Mouse (Mus musculus): ENCODE results near the gene Zfp598.
"Not testable (repeated sequence)": the region's sequence is repeated elsewhere in the genome, so short reads cannot be mapped to it uniquely, and the experiment has no call there.

Gene Zfp598

GRCm38 (mm10) chr17:24687599-24687998 lies 18.1 kb downstream of the Zfp598 start:
- no peak for DNase-seq (ENCODE audit: low spot score in 2 of 2)

- DNase-seq (ENCODE audit: low spot score in 2 of 2), result no peak
Observed at GRCm38 (mm10) chr17:24689251-24690081, 20.0 kb downstream of the Zfp598 start, which contains the start of gene Syngr3. TSS of gene Syngr3 (minus strand) at chr17:24689955.

GRCm38 (mm10) chr17:24692385-24692784 lies 22.9 kb downstream of the Zfp598 start:
- DNase-seq (ENCODE audit: low spot score in 2 of 2), result no peak

- no peak for DNase-seq (ENCODE audit: low spot score in 2 of 2)
Observed at GRCm38 (mm10) chr17:24695326-24696010, 26.0 kb downstream of the Zfp598 start.

GRCm38 (mm10) chr17:24696011-24696697 lies 26.7 kb downstream of the Zfp598 start, which contains the start of the genes Gfer and Noxo1:
TSS of gene Gfer (minus strand) at chr17:24696156.
TSS of gene Noxo1 (plus strand) at chr17:24696234.
- DNase-seq (ENCODE audit: low spot score in 2 of 2), result peak in 1 of 2 experiments; percentile 75

GRCm38 (mm10) chr17:24697985-24698384 lies 28.5 kb downstream of the Zfp598 start:
- no peak for DNase-seq (ENCODE audit: low spot score in 2 of 2)

- DNase-seq (ENCODE audit: low spot score in 2 of 2), result no peak
Observed at GRCm38 (mm10) chr17:24698715-24699114, 29.2 kb downstream of the Zfp598 start.

- no peak for DNase-seq (ENCODE audit: low spot score in 2 of 2)
Observed at GRCm38 (mm10) chr17:24699473-24699872, 30.0 kb downstream of the Zfp598 start.

- no peak for DNase-seq (ENCODE audit: low spot score in 2 of 2)
Observed at GRCm38 (mm10) chr17:24701251-24701650, 31.8 kb downstream of the Zfp598 start.

- no peak for DNase-seq (ENCODE audit: low spot score in 2 of 2)
Observed at GRCm38 (mm10) chr17:24705821-24706220, 36.3 kb downstream of the Zfp598 start.

- DNase-seq (ENCODE audit: low spot score in 2 of 2), result peak; percentile 71 to 95
Observed at GRCm38 (mm10) chr17:24706982-24707800, 37.7 kb downstream of the Zfp598 start, which contains the start of gene Tbl3. TSS of gene Tbl3 (minus strand) at chr17:24707660.

GRCm38 (mm10) chr17:24707801-24708425 lies 38.4 kb downstream of the Zfp598 start:
- no peak for DNase-seq (ENCODE audit: low spot score in 2 of 2)

GRCm38 (mm10) chr17:24708646-24709045 lies 39.2 kb downstream of the Zfp598 start:
- no peak for DNase-seq (ENCODE audit: low spot score in 2 of 2)

- no peak for DNase-seq (ENCODE audit: low spot score in 2 of 2)
Observed at GRCm38 (mm10) chr17:24715556-24715955, 46.1 kb downstream of the Zfp598 start.

GRCm38 (mm10) chr17:24716166-24716682 lies 46.7 kb downstream of the Zfp598 start:
- DNase-seq (ENCODE audit: low spot score in 2 of 2), result no peak

GRCm38 (mm10) chr17:24717943-24718342 lies 48.5 kb downstream of the Zfp598 start, which contains the start of the genes Rnf151 and Rps2:
TSS of gene Rnf151 (minus strand) at chr17:24718063.
TSS of gene Rps2 (plus strand) at chr17:24718116.
- DNase-seq (ENCODE audit: low spot score in 2 of 2), result no peak

- DNase-seq (ENCODE audit: low spot score in 2 of 2), result not testable (repeated sequence)
Observed at GRCm38 (mm10) chr17:24718938-24719337, 49.5 kb downstream of the Zfp598 start.

GRCm38 (mm10) chr17:24719494-24720222 lies 50.2 kb downstream of the Zfp598 start:
- DNase-seq (ENCODE audit: low spot score in 2 of 2), result peak; percentile 97 to 99

- not testable (repeated sequence) for DNase-seq (ENCODE audit: low spot score in 2 of 2)
Observed at GRCm38 (mm10) chr17:24720616-24721015, 51.1 kb downstream of the Zfp598 start.

Data from left cerebral cortex, adult 9 months (tissue).